Mouse (Mus musculus): ENCODE results near the gene Ndufv1. TPM values are rescaled to one million over a fixed set of nuclear protein-coding genes. Genes with fewer than 3 reads are reported as not detected.

Gene Ndufv1
- polyA plus RNA-seq, 1 experiment = 77.9 TPM

- Histone ChIP-seq H3K4me1 (ENCODE audit: control insufficient read depth, insufficient read depth, low read length) (no peaks in the 10 kb centered on the region), H3K9me3 (replicated peaks; ENCODE audit: control insufficient read depth, insufficient read depth, low read length, poor library complexity, severe bottlenecking) (no peaks in the 10 kb centered on the region), H3K4me3 (ENCODE audit: low read depth, low read length) (no peak overlapping the region), H3K36me3 (ENCODE audit: control insufficient read depth, insufficient read depth, low read length, poor library complexity, severe bottlenecking) (no peaks in the 10 kb centered on the region), H3K27me3 (ENCODE audit: control insufficient read depth, insufficient read depth, low read length, poor library complexity, severe bottlenecking) (no peaks in the 10 kb centered on the region), H3K9ac (ENCODE audit: low read depth, poor library complexity, severe bottlenecking) (no peak overlapping the region), H3K27ac (ENCODE audit: insufficient read depth, low read length) (no peak overlapping the region)
- TF ChIP-seq EP300 (IDR thresholded peaks at IDR 0.05; ENCODE audit: insufficient read depth, low read depth, low read length) = no peak
- TF ChIP-seq POLR2A (IDR thresholded peaks at IDR 0.05; ENCODE audit: insufficient read depth, low read length) = no peak
- no peak for TF ChIP-seq CTCF (IDR thresholded peaks at IDR 0.05; ENCODE audit: low read depth, low read length)
Observed at GRCm38 (mm10) chr19:3996747-3997146, 15.9 kb downstream of the Ndufv1 start.

GRCm38 (mm10) chr19:3996106-3996505 lies 16.5 kb downstream of the Ndufv1 start:
- Histone ChIP-seq H3K9ac (ENCODE audit: low read depth, poor library complexity, severe bottlenecking) (no peak overlapping the region), H3K27me3 (ENCODE audit: control insufficient read depth, insufficient read depth, low read length, poor library complexity, severe bottlenecking) (no peaks in the 10 kb centered on the region), H3K4me1 (ENCODE audit: control insufficient read depth, insufficient read depth, low read length) (no peaks in the 10 kb centered on the region), H3K36me3 (ENCODE audit: control insufficient read depth, insufficient read depth, low read length, poor library complexity, severe bottlenecking) (no peaks in the 10 kb centered on the region), H3K4me3 (ENCODE audit: low read depth, low read length) (no peak overlapping the region), H3K27ac (ENCODE audit: insufficient read depth, low read length) (no peak overlapping the region), H3K9me3 (replicated peaks; ENCODE audit: control insufficient read depth, insufficient read depth, low read length, poor library complexity, severe bottlenecking) (no peaks in the 10 kb centered on the region)
- TF ChIP-seq CTCF (IDR thresholded peaks at IDR 0.05; ENCODE audit: low read depth, low read length) = no peak
- TF ChIP-seq POLR2A (IDR thresholded peaks at IDR 0.05; ENCODE audit: insufficient read depth, low read length) = no peak
- TF ChIP-seq EP300 (IDR thresholded peaks at IDR 0.05; ENCODE audit: insufficient read depth, low read depth, low read length) = no peak

- Histone ChIP-seq H3K4me1 (ENCODE audit: control insufficient read depth, insufficient read depth, low read length) (no peaks in the 10 kb centered on the region), H3K9me3 (replicated peaks; ENCODE audit: control insufficient read depth, insufficient read depth, low read length, poor library complexity, severe bottlenecking) (no peaks in the 10 kb centered on the region), H3K27ac (ENCODE audit: insufficient read depth, low read length) (no peak overlapping the region), H3K36me3 (ENCODE audit: control insufficient read depth, insufficient read depth, low read length, poor library complexity, severe bottlenecking) (no peaks in the 10 kb centered on the region), H3K4me3 (ENCODE audit: low read depth, low read length) (no peak overlapping the region), H3K9ac (ENCODE audit: low read depth, poor library complexity, severe bottlenecking) (no peak overlapping the region), H3K27me3 (ENCODE audit: control insufficient read depth, insufficient read depth, low read length, poor library complexity, severe bottlenecking) (no peaks in the 10 kb centered on the region)
- TF ChIP-seq EP300 (IDR thresholded peaks at IDR 0.05; ENCODE audit: insufficient read depth, low read depth, low read length) = no peak
- no peak for TF ChIP-seq CTCF (IDR thresholded peaks at IDR 0.05; ENCODE audit: low read depth, low read length)
- no peak for TF ChIP-seq POLR2A (IDR thresholded peaks at IDR 0.05; ENCODE audit: insufficient read depth, low read length)
Observed at GRCm38 (mm10) chr19:3995505-3995904, 17.1 kb downstream of the Ndufv1 start.

- no peak overlapping the region for H3K9ac ChIP-seq (ENCODE audit: low read depth, poor library complexity, severe bottlenecking)
- TF ChIP-seq EP300 (IDR thresholded peaks at IDR 0.05; ENCODE audit: insufficient read depth, low read depth, low read length) (no peak), CTCF (IDR thresholded peaks at IDR 0.05; ENCODE audit: low read depth, low read length) (no peak), POLR2A (IDR thresholded peaks at IDR 0.05; ENCODE audit: insufficient read depth, low read length) (no peak)
Observed at GRCm38 (mm10) chr19:3994932-3995331, 17.7 kb downstream of the Ndufv1 start.

GRCm38 (mm10) chr19:3992416-3992815 lies 20.2 kb downstream of the Ndufv1 start, which contains the start of gene Tbx10:
Tbx10 (plus strand) TSS chr19:3992752.
- Histone ChIP-seq H3K27me3 (ENCODE audit: control insufficient read depth, insufficient read depth, low read length, poor library complexity, severe bottlenecking) (no peaks in the 10 kb centered on the region), H3K36me3 (ENCODE audit: control insufficient read depth, insufficient read depth, low read length, poor library complexity, severe bottlenecking) (no peaks in the 10 kb centered on the region), H3K27ac (ENCODE audit: insufficient read depth, low read length) (no peak within 1 kb of the TSS), H3K4me3 (ENCODE audit: low read depth, low read length) (no peak within 1 kb of the TSS), H3K4me1 (ENCODE audit: control insufficient read depth, insufficient read depth, low read length) (no peaks in the 10 kb centered on the region), H3K9me3 (replicated peaks; ENCODE audit: control insufficient read depth, insufficient read depth, low read length, poor library complexity, severe bottlenecking) (no peaks in the 10 kb centered on the region), H3K9ac (ENCODE audit: low read depth, poor library complexity, severe bottlenecking) (no peak within 1 kb of the TSS)
- no peak for TF ChIP-seq CTCF (IDR thresholded peaks at IDR 0.05; ENCODE audit: low read depth, low read length)
- TF ChIP-seq EP300 (IDR thresholded peaks at IDR 0.05; ENCODE audit: insufficient read depth, low read depth, low read length) = no peak
- no peak for TF ChIP-seq POLR2A (IDR thresholded peaks at IDR 0.05; ENCODE audit: insufficient read depth, low read length)

More at GRCm38 (mm10) chr19:3994932-3995331, 17.7 kb downstream of the Ndufv1 start:
- Histone ChIP-seq H3K9me3 (replicated peaks; ENCODE audit: control insufficient read depth, insufficient read depth, low read length, poor library complexity, severe bottlenecking) (no peaks in the 10 kb centered on the region), H3K27me3 (ENCODE audit: control insufficient read depth, insufficient read depth, low read length, poor library complexity, severe bottlenecking) (no peaks in the 10 kb centered on the region), H3K27ac (ENCODE audit: insufficient read depth, low read length) (no peak overlapping the region), H3K4me1 (ENCODE audit: control insufficient read depth, insufficient read depth, low read length) (no peaks in the 10 kb centered on the region), H3K4me3 (ENCODE audit: low read depth, low read length) (no peak overlapping the region), H3K36me3 (ENCODE audit: control insufficient read depth, insufficient read depth, low read length, poor library complexity, severe bottlenecking) (no peaks in the 10 kb centered on the region)

- Histone ChIP-seq H3K4me3 (ENCODE audit: low read depth, low read length) (no peak overlapping the region), H3K9ac (ENCODE audit: low read depth, poor library complexity, severe bottlenecking) (no peak overlapping the region), H3K27me3 (ENCODE audit: control insufficient read depth, insufficient read depth, low read length, poor library complexity, severe bottlenecking) (no peaks in the 10 kb centered on the region), H3K36me3 (ENCODE audit: control insufficient read depth, insufficient read depth, low read length, poor library complexity, severe bottlenecking) (no peaks in the 10 kb centered on the region), H3K9me3 (replicated peaks; ENCODE audit: control insufficient read depth, insufficient read depth, low read length, poor library complexity, severe bottlenecking) (no peaks in the 10 kb centered on the region), H3K27ac (ENCODE audit: insufficient read depth, low read length) (no peak overlapping the region), H3K4me1 (ENCODE audit: control insufficient read depth, insufficient read depth, low read length) (no peaks in the 10 kb centered on the region)
- TF ChIP-seq POLR2A (IDR thresholded peaks at IDR 0.05; ENCODE audit: insufficient read depth, low read length) = no peak
- no peak for TF ChIP-seq EP300 (IDR thresholded peaks at IDR 0.05; ENCODE audit: insufficient read depth, low read depth, low read length)
- no peak for TF ChIP-seq CTCF (IDR thresholded peaks at IDR 0.05; ENCODE audit: low read depth, low read length)
Observed at GRCm38 (mm10) chr19:3991966-3992365, 20.6 kb downstream of the Ndufv1 start.

All from ES-Bruce4 (cell line).